Comparison of ENCODE assay signal across 9 mouse cellular contexts in the genomic region with DNA sequence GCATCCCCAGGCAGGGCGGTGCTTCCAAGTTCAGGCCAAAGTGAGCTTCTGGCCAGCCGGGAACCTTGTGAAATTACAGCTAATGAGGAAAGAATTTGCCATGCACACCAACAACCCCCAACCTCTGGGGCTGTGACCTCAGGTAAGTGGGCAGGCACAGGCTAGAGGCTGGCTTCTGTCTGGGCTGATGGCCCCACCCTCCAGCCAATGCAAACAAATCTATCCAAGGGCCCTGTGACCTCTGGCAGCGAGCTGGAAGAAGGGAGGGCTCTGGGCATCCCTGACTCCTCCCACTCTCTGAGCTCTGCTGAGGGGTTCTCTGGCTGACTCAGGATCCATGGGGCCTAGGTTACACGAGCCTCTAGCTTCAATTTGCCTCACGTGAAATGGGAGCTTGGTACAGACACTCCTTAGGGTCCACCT. TPM values are rescaled to one million over a fixed set of nuclear protein-coding genes. Genes with fewer than 3 reads are reported as not detected.
DNase-seq lines count a peak whose midpoint lies in the region; ATAC-seq and TF ChIP-seq lines count a peak whose summit lies in the region.
"Had no signal": no experiment of that assay in that cellular context is flagged by ENCODE, and none has a peak within 500 bp of the region (broad histone marks: within the 10 kb centered on the region; RNA-seq: fewer than 3 reads in every experiment).

No protein-coding gene starts in this region.

- H3K79me2 ChIP-seq in liver, adult 2 months (ENCODE audit: control insufficient read depth, insufficient read depth, low read length) = no peaks in the 10 kb centered on the region

- ATAC-seq in neural tube, embryonic 15.5 days (ENCODE audit: low FRiP score) = no peak
- peak; percentile 93 for ATAC-seq in heart, postnatal 0 days (ENCODE audit: insufficient read depth, low read depth)
- no peak for ATAC-seq in erythroblast, adult 5-6 weeks (replicated peaks; ENCODE audit: low FRiP score, poor library complexity, severe bottlenecking)

- no peak for TF ChIP-seq POLR2A in liver, adult 2 months (IDR thresholded peaks at IDR 0.05; ENCODE audit: extremely low read depth, insufficient read depth, low read length)

- H3K9ac ChIP-seq in neural tube, embryonic 15.5 days (replicated peaks) = no peak overlapping the region
- no peak overlapping the region for H3K9ac ChIP-seq in heart, postnatal 0 days (replicated peaks; ENCODE audit: low read depth, low read length)
- no peak overlapping the region for H3K9ac ChIP-seq in liver, adult 2 months (ENCODE audit: low read depth, low read length)

- no peaks in the 10 kb centered on the region for H3K4me1 ChIP-seq in neural tube, embryonic 15.5 days
- H3K4me1 ChIP-seq in heart, postnatal 0 days (ENCODE audit: control insufficient read depth, insufficient read depth) = no peaks in the 10 kb centered on the region
- peaks cover 6% of the 10 kb centered on the region; the same call in 1 of the 2 replicates for H3K4me1 ChIP-seq in liver, adult 2 months (ENCODE audit: control insufficient read depth, insufficient read depth, low read length)

- no peaks in the 10 kb centered on the region for H3K36me3 ChIP-seq in neural tube, embryonic 15.5 days
- no peaks in the 10 kb centered on the region for H3K36me3 ChIP-seq in heart, postnatal 0 days (replicated peaks; ENCODE audit: control insufficient read depth, insufficient read depth, low read length)
- H3K36me3 ChIP-seq in liver, adult 2 months (ENCODE audit: control insufficient read depth, insufficient read depth, low read length) = peaks cover 2% of the 10 kb centered on the region; the same call in 1 of the 2 replicates

- no peak overlapping the region for H3K27ac ChIP-seq in neural tube, embryonic 15.5 days (replicated peaks)
- peak overlapping the region; percentile 7; the same call in 1 of the 2 replicates for H3K27ac ChIP-seq in heart, postnatal 0 days (ENCODE audit: low read depth)
- H3K27ac ChIP-seq in liver, adult 2 months (replicated peaks; ENCODE audit: insufficient read depth, low read depth, low read length) = no peak overlapping the region

- H3K9me3 ChIP-seq in neural tube, embryonic 15.5 days (replicated peaks) = no peaks in the 10 kb centered on the region
- H3K9me3 ChIP-seq in heart, postnatal 0 days (replicated peaks; ENCODE audit: control insufficient read depth, low read length) = no peaks in the 10 kb centered on the region
- H3K9me3 ChIP-seq: G1E had no signal

- DNase-seq in neural tube, embryonic 10.5 days (ENCODE audit: extremely low spot score, low spot score) = peak; percentile 42
- peak; percentile 77 for DNase-seq in heart, postnatal 0 days (ENCODE audit: low spot score)
- peak; percentile 96 for DNase-seq in liver, adult 2 months (ENCODE audit: extremely low read depth, low read depth, low spot score)
- DNase-seq in urinary bladder, postnatal 36 days (ENCODE audit: low spot score in 2 of 2) = peak; percentile 9 to 31
- no peak for DNase-seq in layer of hippocampus, adult 11-12 months (ENCODE audit: low spot score)
- no peak for DNase-seq in gastrocnemius, postnatal 36 days

- no peak for TF ChIP-seq CTCF in heart, postnatal 0 days (IDR thresholded peaks at IDR 0.05; ENCODE audit: low read depth)
- TF ChIP-seq CTCF in liver, adult 2 months (IDR thresholded peaks at IDR 0.05; ENCODE audit: low read depth, low read length) = no peak

- H3K4me2 ChIP-seq in neural tube, embryonic 15.5 days = no peak overlapping the region
- H3K4me2 ChIP-seq in heart, postnatal 0 days (ENCODE audit: low read depth, low read length) = no peak overlapping the region

- no peak overlapping the region for H3K4me3 ChIP-seq in neural tube, embryonic 15.5 days (replicated peaks)
- H3K4me3 ChIP-seq in heart, postnatal 0 days (ENCODE audit: low read depth, low read length) = no peak overlapping the region
- no peak overlapping the region for H3K4me3 ChIP-seq in liver, adult 2 months (ENCODE audit: insufficient read depth, low read depth, low read length)

- WGBS in neural tube, embryonic 15.5 days = 38% methylated on average over 5 of the region's 5 CpGs
- 19% methylated on average over 5 of the region's 5 CpGs for WGBS in heart, postnatal 0 days
- 9% methylated on average over 5 of the region's 5 CpGs for WGBS in liver, adult 2 months

- TF ChIP-seq EP300 in heart, postnatal 0 days (IDR thresholded peaks at IDR 0.05; ENCODE audit: low read depth) = no peak

- intact Hi-C loops in gastrocnemius, postnatal 36 days (cut with DNase I) = no loop called here

- no peaks in the 10 kb centered on the region for H3K27me3 ChIP-seq in neural tube, embryonic 15.5 days (replicated peaks)
- H3K27me3 ChIP-seq in heart, postnatal 0 days (ENCODE audit: control insufficient read depth, insufficient read depth, low read length) = no peaks in the 10 kb centered on the region
- no peaks in the 10 kb centered on the region for H3K27me3 ChIP-seq in liver, adult 2 months (ENCODE audit: control insufficient read depth, insufficient read depth, low read length)

RNA-seq across cellular contexts. Expression of a gene that starts 56.5 kb away (rescaled TPM):
- 50.9 and 51.9 TPM in 2 replicates for polyA plus RNA-seq in neural tube, embryonic 15.5 days (2015; fragmentation: Nextera tagmentation; extraction: Ambion mirVana)
- total RNA-seq in heart, postnatal 0 days (2014; rRNA removed; ENCODE audit: low replicate concordance) = 20.3 and 35.0 TPM in 2 replicates
- 34.3 and 35.4 TPM in 2 replicates for polyA plus RNA-seq in heart, postnatal 0 days (2015; fragmentation: Nextera tagmentation; extraction: Ambion mirVana)
- total RNA-seq in liver, adult 2 months (2014; rRNA removed) = 9.4 and 10.1 TPM in 2 replicates
- polyA plus RNA-seq in liver, adult 2 months (2012; rRNA removed) = 13.9 and 17.0 TPM in 2 replicates
- 10 to 100 TPM in 1 of 2 experiments, 1 to 10 TPM in 1; 9.1 to 12.1 TPM for total RNA-seq in gastrocnemius, postnatal 36 days (2021)
- total RNA-seq in erythroblast, adult 5-6 weeks (2015; ENCODE audit: low replicate concordance) = 0.96 and 6.7 TPM in 2 replicates
- 4.6 and 9.4 TPM in 2 replicates for total RNA-seq in erythroblast, adult 5-6 weeks (2017; ENCODE audit: low replicate concordance)

Comparison
In these comparisons a context has a peak if more than half of its experiments do, and no peak if none do; other contexts are left out.
1. DNase-seq: peak in neural tube, embryonic 10.5 days (single experiment), heart, postnatal 0 days (single experiment), liver, adult 2 months (single experiment) and urinary bladder, postnatal 36 days (2 of 2); none in layer of hippocampus, adult 11-12 months (single experiment) and gastrocnemius, postnatal 36 days (0 of 2).